Mouse (Mus musculus) heart, adult 2 months (tissue): ENCODE data around the gene Igsf9b.

Source experiments
- CTCF ChIP-seq: fragments of 200-600 bp; IDR thresholded peaks from 2 replicates; pipeline ENCODE4 v1.8.1; 2022; ENCODE audit warnings: antibody characterized with exemption, mild to moderate bottlenecking, moderate library complexity
- EP300 ChIP-seq: fragments of 200-500 bp; IDR thresholded peaks from 2 replicates; pipeline ENCODE4 v1.6.1; 2011; ENCODE audit warnings: low read depth, low read length, control low read depth; ENCODE audit not compliant: insufficient read depth
- POLR2A ChIP-seq: fragments of 200-500 bp; IDR thresholded peaks from 2 replicates; pipeline ENCODE4 v1.6.1; 2011; ENCODE audit warnings: mild to moderate bottlenecking, low read depth, low read length, control low read depth; ENCODE audit not compliant: insufficient read depth

DNA sequence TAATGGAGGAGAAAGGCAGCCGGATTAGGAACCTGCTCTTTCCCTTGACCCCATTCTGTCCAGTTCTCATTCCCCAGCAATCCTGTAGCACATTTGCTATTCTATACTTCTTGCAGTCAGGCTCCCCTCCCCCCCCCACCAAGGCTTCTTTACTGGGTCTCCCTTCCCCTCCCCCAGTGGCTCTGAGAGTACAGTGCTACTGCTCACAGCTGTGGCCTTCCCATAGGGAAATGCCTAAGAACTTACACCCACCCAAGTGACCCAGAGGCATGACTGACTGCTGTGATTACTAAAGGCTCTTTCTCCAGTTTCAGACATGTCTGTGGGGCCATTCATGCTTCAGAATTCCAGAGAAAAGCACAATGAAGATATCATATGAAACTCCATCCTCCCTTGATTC lies 20.0 kb upstream of the Igsf9b start:
- TF ChIP-seq CTCF (no peak), EP300 (no peak), POLR2A (no peak)
